Mouse (Mus musculus): ENCODE data around the gene Gm49425. TPM values are rescaled to one million over a fixed set of nuclear protein-coding genes. Genes with fewer than 3 reads are reported as not detected.

Gene Gm49425
- polyA plus RNA-seq, 1 experiment from 2014 or later: not detected

DNA sequence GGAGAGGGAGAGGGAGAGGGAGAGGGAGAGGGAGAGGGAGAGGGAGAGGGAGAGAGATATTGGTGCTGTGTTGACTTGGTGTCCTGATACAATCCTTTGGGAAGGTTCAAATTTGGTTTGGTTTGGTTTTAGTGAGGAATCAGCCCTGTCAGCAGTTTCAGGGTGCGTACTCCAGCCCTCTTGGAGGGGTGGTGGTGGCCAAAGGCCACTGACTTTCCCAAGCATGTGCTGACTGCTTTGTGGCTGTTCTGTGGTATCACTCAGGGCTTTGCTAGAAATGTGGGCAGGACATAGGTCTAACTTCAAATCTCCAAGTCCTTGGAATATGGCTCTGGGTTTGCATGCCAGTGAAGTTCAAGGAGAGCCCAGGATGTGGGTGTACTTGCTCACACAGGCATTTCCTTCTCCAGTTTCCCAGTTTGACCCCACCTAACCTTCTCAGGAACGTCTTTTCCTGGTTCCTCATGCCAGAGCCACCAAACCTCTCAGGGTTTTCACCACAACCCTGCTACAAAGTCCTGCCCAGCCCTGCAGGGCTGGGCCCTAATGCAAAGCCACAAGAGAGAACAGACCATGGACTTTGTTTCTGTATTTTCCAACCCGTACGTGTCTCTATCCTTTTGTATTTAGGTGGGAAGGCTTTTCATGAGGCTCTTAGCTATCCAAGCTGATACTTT is 5.6 kb upstream of the Gm49425 start:
- Histone ChIP-seq H3K36me3 (no peaks in the 10 kb centered on the region), H3K27me3 (ENCODE audit: insufficient read depth, poor library complexity, severe bottlenecking) (peaks cover 65% of the 10 kb centered on the region), H3K4me1 (no peaks in the 10 kb centered on the region), H3K4me3 (no peak overlapping the region), H3K27ac (no peak overlapping the region), H3K9me3 (no peaks in the 10 kb centered on the region)
- DNase-seq (ENCODE audit: low spot score): no peak
- 69% methylated on average over 4 of the region's 4 CpGs for WGBS

GRCm38 (mm10) chr15:101519792-101520191 is 2.7 kb upstream of the Gm49425 start:
- WGBS: 13% methylated on average over 2 of the region's 2 CpGs

GRCm38 (mm10) chr15:101508247-101508646 is 8.8 kb downstream of the Gm49425 start:
- Histone ChIP-seq H3K36me3 (no peaks in the 10 kb centered on the region), H3K27ac (no peak overlapping the region), H3K4me1 (peaks cover 9% of the 10 kb centered on the region), H3K4me3 (no peak overlapping the region), H3K9me3 (no peaks in the 10 kb centered on the region), H3K27me3 (ENCODE audit: insufficient read depth, poor library complexity, severe bottlenecking) (0 out of 2 replicates have a peak, but pooled peaks cover 4% of the 10 kb centered on the region)
- no peak for DNase-seq (ENCODE audit: low spot score)
- WGBS: 80% methylated on average over 9 of the region's 9 CpGs

More at GRCm38 (mm10) chr15:101519792-101520191, 2.7 kb upstream of the Gm49425 start:
- Histone ChIP-seq H3K9me3 (no peaks in the 10 kb centered on the region), H3K4me3 (no peak overlapping the region), H3K27me3 (ENCODE audit: insufficient read depth, poor library complexity, severe bottlenecking) (peaks cover 38% of the 10 kb centered on the region), H3K36me3 (no peaks in the 10 kb centered on the region), H3K4me1 (no peaks in the 10 kb centered on the region), H3K27ac (no peak overlapping the region)
- DNase-seq (ENCODE audit: low spot score): no peak

GRCm38 (mm10) chr15:101506896-101507758 is 9.9 kb downstream of the Gm49425 start:
- WGBS: 47% methylated on average over 14 of the region's 14 CpGs
- Histone ChIP-seq H3K36me3 (no peaks in the 10 kb centered on the region), H3K27ac (no peak overlapping the region), H3K9me3 (no peaks in the 10 kb centered on the region), H3K4me3 (no peak overlapping the region), H3K4me1 (peaks cover 9% of the 10 kb centered on the region), H3K27me3 (ENCODE audit: insufficient read depth, poor library complexity, severe bottlenecking) (peaks cover 14% of the 10 kb centered on the region; the same call in 1 of the 2 replicates)
- no peak for DNase-seq (ENCODE audit: low spot score)

DNA sequence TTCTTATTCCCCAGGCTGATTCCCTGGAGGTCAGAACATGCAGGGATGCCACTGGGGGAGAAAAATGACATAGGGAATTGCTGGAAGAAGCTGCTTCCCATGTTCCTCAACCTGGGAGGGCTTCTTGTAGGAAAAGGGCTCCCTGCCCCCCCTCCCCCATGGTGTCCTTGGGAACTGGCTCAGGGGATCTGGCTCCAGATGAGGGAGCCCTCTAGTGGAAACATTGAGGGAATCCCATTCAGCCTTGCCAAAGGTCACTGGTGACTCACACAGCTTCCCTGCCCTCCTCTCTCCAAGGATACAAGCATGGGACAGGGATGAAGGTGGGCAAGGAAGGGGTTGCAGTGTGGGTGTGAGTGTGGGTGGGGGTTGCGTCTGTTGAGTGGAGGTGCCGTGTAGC is 19.9 kb downstream of the Gm49425 start:
- Histone ChIP-seq H3K27ac (no peak overlapping the region), H3K36me3 (no peaks in the 10 kb centered on the region), H3K4me3 (no peak overlapping the region), H3K27me3 (ENCODE audit: insufficient read depth, poor library complexity, severe bottlenecking) (peaks cover 8% of the 10 kb centered on the region; the same call in 1 of the 2 replicates), H3K9me3 (no peaks in the 10 kb centered on the region), H3K4me1 (peaks cover 10% of the 10 kb centered on the region)
- no peak for DNase-seq (ENCODE audit: low spot score)
- 51% methylated on average over 2 of the region's 2 CpGs for WGBS

DNA sequence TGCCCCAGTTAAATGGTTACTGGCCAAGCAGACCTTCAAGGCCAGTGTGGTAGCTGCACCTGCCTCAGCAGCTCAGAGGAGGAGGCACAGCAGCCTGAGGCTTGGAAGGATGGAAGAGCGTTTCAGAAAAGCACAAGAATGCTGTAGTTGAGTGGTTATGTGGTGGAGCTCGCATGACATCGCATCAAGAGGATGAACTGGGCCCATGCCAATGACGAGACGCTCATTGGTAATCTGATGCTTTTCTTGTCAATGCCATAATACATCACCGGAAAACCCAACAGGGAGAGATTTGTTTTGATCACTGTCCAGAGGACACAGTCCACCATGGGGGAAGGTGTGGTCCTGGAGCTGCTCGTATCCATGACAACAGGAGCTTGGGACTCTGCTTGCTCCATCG is 21.8 kb downstream of the Gm49425 start:
- Histone ChIP-seq H3K4me3 (no peak overlapping the region), H3K27ac (no peak overlapping the region), H3K27me3 (ENCODE audit: insufficient read depth, poor library complexity, severe bottlenecking) (no peaks in the 10 kb centered on the region), H3K4me1 (peaks cover 10% of the 10 kb centered on the region), H3K9me3 (no peaks in the 10 kb centered on the region), H3K36me3 (no peaks in the 10 kb centered on the region)
- 89% methylated on average over 8 of the region's 8 CpGs for WGBS
- DNase-seq (ENCODE audit: low spot score): no peak

GRCm38 (mm10) chr15:101494203-101494602 is 22.9 kb downstream of the Gm49425 start:
- H3K9me3 ChIP-seq: no peaks in the 10 kb centered on the region
- no peaks in the 10 kb centered on the region for H3K36me3 ChIP-seq
- 74% methylated on average over 1 of the region's 1 CpGs for WGBS
- H3K4me3 ChIP-seq: no peak overlapping the region
- peaks cover 10% of the 10 kb centered on the region for H3K4me1 ChIP-seq
- 0 out of 2 replicates have a peak, but pooled peaks cover 10% of the 10 kb centered on the region for H3K27me3 ChIP-seq (ENCODE audit: insufficient read depth, poor library complexity, severe bottlenecking)
- H3K27ac ChIP-seq: no peak overlapping the region
- no peak for DNase-seq (ENCODE audit: low spot score)

- Histone ChIP-seq H3K27me3 (ENCODE audit: insufficient read depth, poor library complexity, severe bottlenecking) (0 out of 2 replicates have a peak, but pooled peaks cover 10% of the 10 kb centered on the region), H3K4me3 (no peak overlapping the region), H3K4me1 (peaks cover 10% of the 10 kb centered on the region), H3K9me3 (no peaks in the 10 kb centered on the region), H3K27ac (no peak overlapping the region), H3K36me3 (no peaks in the 10 kb centered on the region)
- DNase-seq (ENCODE audit: low spot score): no peak
- 86% methylated on average over 6 of the region's 6 CpGs for WGBS
These were observed 23.3 kb downstream of the Gm49425 start for GRCm38 (mm10) chr15:101493713-101494112.

- H3K9me3 ChIP-seq: no peaks in the 10 kb centered on the region
- DNase-seq (ENCODE audit: low spot score): no peak
- no peak overlapping the region for H3K4me3 ChIP-seq
- no peaks in the 10 kb centered on the region for H3K36me3 ChIP-seq
- H3K27ac ChIP-seq: no peak overlapping the region
- H3K4me1 ChIP-seq: peaks cover 10% of the 10 kb centered on the region
- 0 out of 2 replicates have a peak, but pooled peaks cover 16% of the 10 kb centered on the region for H3K27me3 ChIP-seq (ENCODE audit: insufficient read depth, poor library complexity, severe bottlenecking)
- 42% methylated on average over 8 of the region's 8 CpGs for WGBS
These were observed 24.3 kb downstream of the Gm49425 start for GRCm38 (mm10) chr15:101492718-101493117.

DNA sequence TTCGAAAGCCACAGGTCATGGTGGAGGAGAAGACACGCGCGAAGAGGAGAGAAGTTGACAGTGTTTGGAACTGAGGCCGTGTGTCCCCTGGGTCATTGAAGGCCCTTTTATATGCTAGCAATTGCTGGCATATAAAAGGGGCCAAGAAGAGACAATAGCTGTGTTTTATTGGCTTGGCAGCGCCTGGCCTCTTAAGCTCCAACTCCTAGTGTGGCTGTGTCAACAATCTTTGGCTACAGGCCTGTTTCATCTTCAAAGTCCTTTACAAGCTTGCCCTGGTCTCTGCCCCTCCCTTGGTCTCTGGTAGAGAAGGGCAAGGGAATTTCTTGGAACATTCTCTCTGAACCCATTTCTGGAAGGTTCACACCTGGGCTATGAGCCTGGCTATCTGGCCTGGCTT is 25.6 kb downstream of the Gm49425 start, which contains the start of gene Krt83:
Gene Krt83, minus strand, starts transcription at position 82 of the 400 bp plus-strand sequence.
- 89% methylated on average over 6 of the region's 6 CpGs for WGBS
- no peaks in the 10 kb centered on the region for H3K36me3 ChIP-seq
- DNase-seq (ENCODE audit: low spot score): no peak
- peaks cover 10% of the 10 kb centered on the region for H3K4me1 ChIP-seq
- no peak within 1 kb of the TSS for H3K4me3 ChIP-seq
- H3K27me3 ChIP-seq (ENCODE audit: insufficient read depth, poor library complexity, severe bottlenecking): 0 out of 2 replicates have a peak, but pooled peaks cover 16% of the 10 kb centered on the region
- H3K9me3 ChIP-seq: no peaks in the 10 kb centered on the region
- no peak within 1 kb of the TSS for H3K27ac ChIP-seq

DNA sequence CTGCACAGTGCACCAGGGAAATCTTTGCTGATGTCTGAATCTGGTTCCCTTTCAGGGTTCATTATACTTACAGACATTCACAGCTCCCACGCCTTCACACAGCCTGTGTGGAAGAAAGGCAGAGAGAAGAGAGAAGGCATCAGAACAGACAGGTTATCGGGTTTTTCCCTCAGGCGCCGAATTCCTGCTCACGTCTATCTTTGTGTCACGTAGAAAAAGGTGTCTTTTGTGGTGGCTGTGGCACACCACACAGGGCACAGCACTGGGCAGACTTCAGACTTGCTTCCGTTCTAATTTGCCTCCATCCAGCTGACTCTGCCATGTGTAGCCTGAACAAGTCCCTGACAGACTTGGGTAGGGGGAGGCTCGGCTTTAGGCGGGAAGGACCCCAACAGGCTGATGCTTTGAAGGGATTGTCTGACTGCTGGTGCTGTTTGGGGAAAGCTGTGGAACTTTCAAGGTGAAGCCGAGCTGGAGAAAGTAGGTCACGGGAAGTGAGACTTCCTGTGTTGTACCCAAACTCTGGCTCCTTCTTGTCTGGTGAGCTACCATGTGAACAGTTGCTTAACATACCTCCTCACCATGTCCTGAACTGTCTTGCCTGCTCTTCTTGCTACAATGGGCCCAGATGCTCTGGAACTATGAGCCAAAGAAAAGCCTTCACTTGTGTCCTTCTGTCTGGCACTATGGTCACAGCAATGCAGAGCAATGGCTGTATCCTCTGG is 31.0 kb downstream of the Gm49425 start:
- no peak for DNase-seq (ENCODE audit: low spot score)
- Histone ChIP-seq H3K36me3 (no peaks in the 10 kb centered on the region), H3K4me1 (peaks cover 17% of the 10 kb centered on the region), H3K27ac (no peak overlapping the region; the same call in 1 of the 2 replicates), H3K4me3 (no peak overlapping the region), H3K9me3 (no peaks in the 10 kb centered on the region), H3K27me3 (ENCODE audit: insufficient read depth, poor library complexity, severe bottlenecking) (peaks cover 36% of the 10 kb centered on the region)
- WGBS: 77% methylated on average over 11 of the region's 11 CpGs

GRCm38 (mm10) chr15:101484939-101485338 is 32.1 kb downstream of the Gm49425 start:
- DNase-seq (ENCODE audit: low spot score): no peak
- Histone ChIP-seq H3K27ac (peak overlapping the region; percentile 38; the same call in 1 of the 2 replicates), H3K9me3 (no peaks in the 10 kb centered on the region), H3K27me3 (ENCODE audit: insufficient read depth, poor library complexity, severe bottlenecking) (peaks cover 44% of the 10 kb centered on the region), H3K36me3 (no peaks in the 10 kb centered on the region), H3K4me3 (no peak overlapping the region), H3K4me1 (peaks cover 17% of the 10 kb centered on the region)
- whole genome bisulfite sequencing: 76% methylated on average over 1 of the region's 1 CpGs
